Mouse (Mus musculus): ENCODE measurements around the gene Hbb-bt.

GRCm38 (mm10) chr7:103826255-103826887 lies 12.6 kb upstream of the Hbb-bt start:
- TF ChIP-seq POLR2A (IDR thresholded peaks at IDR 0.05; ENCODE audit: low read depth, low read length) (no peak), CTCF (IDR thresholded peaks at IDR 0.05; ENCODE audit: extremely low read depth, insufficient read depth, insufficient read length, insufficient replicate concordance) (no peak)
